Mouse (Mus musculus): ENCODE measurements around the gene Gm20479. TPM values are rescaled to one million over a fixed set of nuclear protein-coding genes. Genes with fewer than 3 reads are reported as not detected.

Gm20479 gene
- total RNA-seq, 2 experiments from 2014 or later: not detected

DNA sequence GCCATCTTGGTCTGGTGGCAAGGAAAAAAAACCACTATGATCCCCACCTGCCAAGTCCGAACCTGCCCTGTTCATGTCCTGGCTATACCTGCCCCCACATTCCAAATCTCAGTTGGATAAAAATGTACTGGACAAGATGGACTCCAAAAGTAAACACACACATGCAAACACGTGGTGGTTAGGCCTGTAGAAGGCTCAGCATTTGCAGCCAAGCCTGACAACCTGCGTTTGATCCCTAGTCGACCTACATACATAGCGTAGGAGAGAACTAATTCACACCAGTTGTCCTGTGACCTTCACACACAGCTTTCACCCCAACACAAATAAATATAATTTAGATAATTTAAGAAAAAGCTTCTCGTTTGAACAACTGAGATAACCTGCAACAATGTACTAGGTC lies 3.5 kb upstream of the Gm20479 start:
- H3K4me3 ChIP-seq: no peak overlapping the region
- TF ChIP-seq CTCF (conservative IDR thresholded peaks at IDR 0.05): no peak
- no peak for DNase-seq (ENCODE audit: low spot score in 2 of 2)
- H3K27ac ChIP-seq: no peak overlapping the region

DNA sequence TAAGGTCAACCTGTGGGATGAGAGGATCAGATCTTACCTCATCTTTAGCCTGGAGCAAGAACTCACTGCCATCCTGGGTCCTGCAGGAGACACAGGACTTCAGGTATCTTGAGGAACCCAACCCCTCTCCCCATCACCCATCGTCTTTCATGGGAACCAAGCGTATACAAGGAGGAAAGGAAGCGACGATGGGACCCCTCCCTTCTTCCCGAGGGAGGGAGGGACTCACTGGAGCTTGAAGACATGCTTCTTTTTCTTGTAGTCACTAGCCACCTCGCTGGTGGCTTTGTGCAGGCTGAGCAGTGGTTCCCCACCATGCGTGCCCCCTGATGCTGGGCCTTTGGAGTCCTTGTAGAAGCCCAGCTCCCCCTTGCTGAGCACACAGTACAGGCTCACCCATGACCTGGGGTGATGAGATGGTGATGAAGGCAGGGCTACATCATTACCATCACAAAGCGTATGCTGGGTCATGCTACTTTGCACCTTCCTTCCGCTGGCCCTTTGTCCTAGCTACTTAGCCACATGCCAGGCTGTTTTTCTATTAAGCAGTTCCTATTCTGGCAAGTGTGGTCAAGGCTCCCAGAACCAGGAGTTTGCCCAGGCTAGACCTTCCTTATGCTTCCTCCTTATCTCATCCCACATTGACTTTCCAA lies 2.6 kb upstream of the Gm20479 start:
- Histone ChIP-seq H3K27ac (no peak overlapping the region), H3K4me3 (no peak overlapping the region)
- no peak for TF ChIP-seq CTCF (conservative IDR thresholded peaks at IDR 0.05)
- no peak for DNase-seq (ENCODE audit: low spot score in 2 of 2)

DNA sequence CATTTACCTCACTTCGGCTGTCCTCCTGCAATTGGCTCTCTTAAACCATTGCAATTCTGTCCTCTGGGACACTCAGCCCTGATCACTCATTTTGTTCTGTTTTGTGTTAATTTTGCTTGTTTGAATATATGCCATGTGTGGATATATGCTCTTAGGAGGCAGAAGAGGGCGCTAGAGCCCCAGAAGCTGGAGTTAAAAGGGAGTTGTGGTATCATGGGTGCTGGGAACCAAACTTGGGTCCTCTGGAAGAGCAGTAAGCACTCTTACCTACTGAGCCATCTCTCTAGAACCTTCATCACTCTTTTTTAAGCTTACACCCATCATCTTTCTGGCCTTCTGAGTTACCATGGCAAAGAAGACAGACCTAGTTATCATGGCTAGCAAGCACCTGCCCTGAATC lies 1.9 kb upstream of the Gm20479 start:
- no peak for DNase-seq (ENCODE audit: low spot score in 2 of 2)
- Histone ChIP-seq H3K4me3 (no peak overlapping the region), H3K27ac (no peak overlapping the region)
- TF ChIP-seq CTCF (conservative IDR thresholded peaks at IDR 0.05): peak; percentile 49

DNA sequence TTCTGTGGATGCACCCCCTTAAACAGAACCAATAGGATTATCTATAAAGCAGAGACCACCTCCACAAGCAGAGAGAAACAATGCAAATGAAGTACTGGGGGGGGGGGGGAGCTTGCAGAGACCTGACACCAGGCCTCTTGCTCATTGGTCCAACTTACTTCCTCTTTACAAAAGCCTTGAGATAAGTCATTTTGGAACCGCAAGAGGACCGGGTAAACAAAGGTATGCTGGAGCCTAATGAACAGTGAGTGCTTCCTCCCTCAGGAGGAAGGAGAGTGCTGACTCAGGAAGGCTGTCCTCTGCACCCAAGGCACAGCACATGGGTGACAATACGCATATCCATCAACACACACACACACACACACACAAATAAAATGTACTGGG lies 368 bp upstream of the Gm20479 start:
- TF ChIP-seq CTCF (conservative IDR thresholded peaks at IDR 0.05): no peak
- Histone ChIP-seq H3K4me3 (no peak overlapping the region), H3K27ac (no peak overlapping the region)
- DNase-seq (ENCODE audit: low spot score in 2 of 2): no peak

DNA sequence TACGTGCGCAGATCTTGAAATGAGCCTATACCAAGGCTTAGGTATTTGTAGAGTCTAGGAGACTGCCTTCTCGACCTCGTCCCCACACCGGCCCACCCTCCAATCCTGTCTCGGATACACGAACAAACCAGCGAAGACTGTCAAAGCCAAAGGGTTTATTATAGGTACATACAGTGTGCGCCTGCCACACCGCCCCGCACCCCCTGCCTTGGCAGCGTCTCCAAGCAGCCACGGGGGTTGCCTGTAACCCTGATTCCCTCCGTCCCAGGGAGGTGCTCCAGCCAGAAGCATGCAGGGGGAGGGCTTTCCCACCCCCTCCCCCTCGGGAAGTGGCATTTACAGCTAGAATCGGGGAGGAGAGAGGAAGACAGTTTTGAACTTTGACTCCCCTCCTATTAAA lies 971 bp downstream of the Gm20479 start:
- DNase-seq (ENCODE audit: low spot score in 2 of 2): no peak
- peak overlapping the region; percentile 62 for H3K27ac ChIP-seq
- no peak for TF ChIP-seq CTCF (conservative IDR thresholded peaks at IDR 0.05)
- H3K4me3 ChIP-seq: peak overlapping the region; percentile 67

DNA sequence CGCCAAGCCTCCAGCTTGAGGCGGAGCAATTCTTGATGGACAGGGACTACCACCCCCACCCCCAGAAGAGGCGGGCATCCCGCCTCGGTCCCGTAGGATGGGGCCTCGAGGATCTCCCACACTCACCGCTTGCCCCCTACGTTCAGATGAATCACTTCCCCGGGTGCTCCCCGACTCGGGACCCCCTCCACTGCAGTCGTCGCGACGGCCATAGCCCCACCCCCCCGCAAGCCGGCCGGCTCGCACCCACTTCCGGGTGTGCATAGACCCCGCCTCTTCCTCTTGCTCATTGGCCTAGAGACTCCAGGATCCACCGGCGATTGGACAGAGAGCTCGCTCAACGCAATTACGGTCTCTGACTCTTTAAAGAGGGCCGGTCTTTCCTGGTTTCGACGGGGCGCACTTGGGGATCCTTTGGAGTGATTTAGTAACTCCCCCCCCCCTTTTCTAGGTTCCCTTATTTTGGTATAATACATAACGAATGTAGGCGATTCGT lies 1.4 kb downstream of the Gm20479 start, which contains the start of gene Shkbp1:
Gene Shkbp1, minus strand, starts transcription at position 275 of the 496 bp plus-strand sequence.
- H3K27ac ChIP-seq: peak within 1 kb of the TSS; percentile 75
- peak within 1 kb of the TSS; percentile 67 for H3K4me3 ChIP-seq
- peak; percentile 75 to 90 for DNase-seq (ENCODE audit: low spot score in 2 of 2)
- no peak for TF ChIP-seq CTCF (conservative IDR thresholded peaks at IDR 0.05)

DNA sequence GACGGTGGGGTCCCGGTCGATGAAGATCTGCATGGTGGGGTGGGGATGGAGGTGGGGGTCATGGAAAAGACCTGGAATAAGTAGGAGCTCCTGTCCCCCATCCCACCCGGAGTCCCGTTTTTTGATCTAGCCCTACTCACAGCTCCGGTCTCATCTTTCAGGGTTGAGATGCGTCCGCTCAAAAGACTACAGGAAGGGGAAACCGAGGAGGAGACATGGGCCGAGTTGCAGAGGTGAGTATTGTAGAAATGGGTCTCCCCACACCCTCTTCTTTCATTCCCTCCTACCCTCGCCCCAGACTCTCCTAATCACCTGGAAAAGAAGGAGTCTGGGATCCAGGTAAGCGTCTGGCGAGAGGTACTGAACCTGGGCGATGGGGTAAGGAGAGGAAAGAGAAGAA lies 2.0 kb downstream of the Gm20479 start:
- no peak for DNase-seq (ENCODE audit: low spot score in 2 of 2)
- Histone ChIP-seq H3K4me3 (peak overlapping the region; percentile 67), H3K27ac (peak overlapping the region; percentile 75; the same call in 1 of the 2 replicates)
- TF ChIP-seq CTCF (conservative IDR thresholded peaks at IDR 0.05): no peak

DNA sequence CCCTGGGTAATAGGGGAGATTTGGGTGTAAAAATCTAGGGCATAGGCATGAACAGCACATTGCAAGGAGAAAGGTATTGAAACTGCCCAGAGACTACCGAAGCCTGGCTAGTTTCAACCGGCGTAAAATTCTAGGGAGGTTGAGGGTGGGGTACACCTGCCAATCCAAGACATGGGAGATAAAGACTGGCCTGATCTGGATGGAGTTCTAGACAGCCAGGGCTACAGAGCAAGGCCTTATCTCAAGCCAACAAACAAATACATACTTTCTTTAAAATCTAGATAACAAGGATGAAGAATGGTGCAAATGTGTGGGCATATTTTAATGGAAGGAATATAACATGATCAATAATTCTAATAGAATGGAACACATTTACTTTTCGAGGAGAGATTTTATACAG lies 2.4 kb downstream of the Gm20479 start:
- no peak for TF ChIP-seq CTCF (conservative IDR thresholded peaks at IDR 0.05)
- H3K4me3 ChIP-seq: peak overlapping the region; percentile 67; the same call in 1 of the 2 replicates
- H3K27ac ChIP-seq: no peak overlapping the region
- DNase-seq (ENCODE audit: low spot score in 2 of 2): no peak

DNA sequence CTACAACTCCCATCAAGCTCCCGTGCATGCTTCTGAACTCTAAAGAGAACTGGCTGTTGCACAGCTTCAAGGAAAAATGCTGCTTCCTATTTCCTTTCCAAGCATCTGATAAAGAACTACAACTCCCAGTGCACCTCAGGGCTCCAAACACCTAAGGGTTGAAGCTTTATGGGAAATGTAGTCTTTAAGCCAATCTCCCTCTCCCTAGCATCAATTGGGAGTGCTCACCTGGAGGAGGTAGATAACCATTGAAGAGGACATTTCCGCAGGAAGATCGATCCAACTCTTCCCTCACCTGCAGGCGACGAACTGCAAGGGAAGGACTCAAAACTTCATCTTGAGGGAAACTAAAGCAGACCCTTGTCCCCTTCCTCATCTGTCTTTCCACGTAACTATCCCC lies 3.1 kb downstream of the Gm20479 start:
- H3K4me3 ChIP-seq: no peak overlapping the region
- no peak overlapping the region for H3K27ac ChIP-seq
- DNase-seq (ENCODE audit: low spot score in 2 of 2): no peak
- no peak for TF ChIP-seq CTCF (conservative IDR thresholded peaks at IDR 0.05)

DNA sequence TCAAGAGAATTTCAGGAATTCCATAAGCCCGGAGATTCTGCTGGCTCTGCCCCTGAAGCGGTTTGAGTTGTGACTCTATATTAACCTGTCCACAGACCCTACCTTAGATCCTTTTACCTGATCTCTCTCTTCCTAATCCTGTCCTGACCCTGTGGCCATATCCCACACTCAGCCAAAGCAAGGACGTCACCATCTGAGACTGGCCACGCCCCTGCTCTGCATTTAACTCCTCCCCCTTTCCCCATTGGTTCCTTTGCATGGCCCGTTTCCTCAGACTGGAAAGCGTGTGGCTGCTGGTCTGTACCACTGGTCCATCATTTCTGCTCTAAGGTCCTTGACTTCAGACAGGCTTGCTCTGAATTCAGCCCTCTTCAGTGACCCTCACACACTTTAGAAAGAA lies 11.8 kb downstream of the Gm20479 start:
- DNase-seq (ENCODE audit: low spot score in 2 of 2): no peak
- no peak for TF ChIP-seq CTCF (conservative IDR thresholded peaks at IDR 0.05)
- Histone ChIP-seq H3K4me3 (no peak overlapping the region), H3K27ac (no peak overlapping the region)

DNA sequence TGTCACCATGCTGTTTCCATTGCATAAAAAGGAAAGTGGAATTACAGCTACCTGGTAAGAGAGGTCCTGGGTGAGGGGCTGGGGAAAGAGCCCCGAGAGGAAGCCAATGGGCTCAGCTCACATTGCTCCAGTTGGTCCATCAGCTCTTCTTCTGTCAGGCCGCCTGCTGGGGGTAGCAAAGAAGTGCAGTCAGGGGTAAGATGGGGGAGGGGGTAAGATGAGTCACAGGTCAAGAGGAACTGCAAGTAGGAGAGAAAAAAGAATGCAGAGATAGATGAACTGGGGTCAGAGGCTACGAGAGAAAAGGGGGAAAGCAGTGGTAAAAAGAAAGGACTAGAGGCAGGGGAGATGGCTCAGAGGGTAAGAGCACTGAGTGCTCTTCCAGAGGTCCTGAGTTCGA lies 14.6 kb downstream of the Gm20479 start:
- Histone ChIP-seq H3K4me3 (no peak overlapping the region), H3K27ac (no peak overlapping the region)
- TF ChIP-seq CTCF (conservative IDR thresholded peaks at IDR 0.05): peak; percentile 51
- DNase-seq (ENCODE audit: low spot score in 2 of 2): no peak

DNA sequence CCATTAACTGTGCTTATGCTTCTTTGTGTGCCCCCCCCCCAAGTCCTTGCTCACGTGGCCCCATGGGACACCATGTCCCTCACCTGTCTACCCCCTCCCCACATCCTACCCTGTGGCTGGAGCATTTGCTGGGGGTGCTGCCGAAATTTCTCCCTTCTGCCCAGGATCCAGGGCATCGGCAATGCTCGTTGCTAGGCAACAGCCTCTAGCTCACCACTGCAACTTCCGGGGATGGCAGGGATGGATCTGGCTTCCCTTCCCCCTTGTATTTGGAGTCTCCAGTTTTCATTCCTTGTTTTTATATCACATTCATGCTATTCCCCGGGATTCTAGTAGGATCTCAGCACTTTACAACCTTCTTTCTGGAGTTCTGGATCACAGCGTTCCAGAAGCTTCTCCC lies 17.7 kb downstream of the Gm20479 start:
- peak overlapping the region; percentile 53 for H3K4me3 ChIP-seq
- TF ChIP-seq CTCF (conservative IDR thresholded peaks at IDR 0.05): no peak
- DNase-seq (ENCODE audit: low spot score in 2 of 2): peak; percentile 60 to 86
- H3K27ac ChIP-seq: peak overlapping the region; percentile 86

DNA sequence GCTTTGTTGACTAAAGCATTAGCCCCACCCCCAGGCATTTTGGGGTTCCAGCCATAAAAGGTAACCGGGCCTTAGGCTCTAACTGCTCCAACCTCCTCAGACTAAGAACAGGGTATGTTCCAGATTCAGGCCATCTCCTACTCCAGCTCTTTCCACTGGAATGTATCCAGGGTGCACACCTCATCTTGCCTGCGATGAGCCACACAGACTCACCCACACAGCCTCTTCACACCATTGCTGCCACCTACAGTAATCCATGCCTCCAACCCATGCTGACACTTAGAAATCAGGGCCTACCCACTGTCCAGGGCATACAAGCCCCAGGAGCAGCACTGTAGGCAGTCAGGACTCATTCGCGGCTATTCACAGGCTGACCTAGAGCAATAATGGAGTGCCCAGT lies 18.1 kb downstream of the Gm20479 start:
- TF ChIP-seq CTCF (conservative IDR thresholded peaks at IDR 0.05): no peak
- no peak for DNase-seq (ENCODE audit: low spot score in 2 of 2)
- H3K27ac ChIP-seq: peak overlapping the region; percentile 86
- peak overlapping the region; percentile 53 for H3K4me3 ChIP-seq

DNA sequence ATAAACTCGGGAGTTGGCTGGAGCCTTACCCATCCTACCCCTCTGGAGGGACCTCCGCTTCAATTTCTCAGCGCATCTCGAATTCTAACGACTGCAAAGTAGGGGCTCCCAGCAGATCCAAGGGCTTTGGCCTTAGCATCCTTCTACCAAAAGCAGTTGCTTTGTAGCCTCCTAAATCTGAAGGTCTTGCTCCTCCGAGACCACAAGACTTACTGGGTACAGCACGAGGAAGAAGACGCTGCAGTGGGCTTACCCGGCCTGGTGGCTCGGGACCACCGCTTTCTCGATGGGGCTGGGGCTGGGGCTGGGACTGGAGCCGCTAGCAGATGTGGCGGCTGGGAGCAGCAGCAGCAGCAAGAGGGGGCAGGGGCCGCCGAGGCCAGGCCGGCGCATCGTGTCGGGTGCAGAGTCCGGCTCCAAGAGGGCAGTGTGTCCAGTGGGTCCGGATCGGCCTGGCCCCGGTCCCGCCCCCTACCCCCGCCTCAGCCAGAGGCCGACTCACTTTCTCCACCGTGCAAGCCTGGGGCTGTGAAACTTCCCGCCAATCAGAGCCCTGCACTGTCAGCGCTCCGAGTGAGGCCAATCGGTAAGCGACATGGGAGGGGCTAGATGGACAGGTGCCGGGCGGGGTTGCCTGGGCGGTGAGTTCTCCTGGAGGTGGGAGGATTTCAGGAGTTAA lies 19.9 kb downstream of the Gm20479 start, which contains the start of gene Ltbp4:
Gene Ltbp4, minus strand, starts transcription at position 518 of the 679 bp plus-strand sequence.
- H3K4me3 ChIP-seq: peak within 1 kb of the TSS; percentile 37
- no peak for DNase-seq (ENCODE audit: low spot score in 2 of 2)
- TF ChIP-seq CTCF (conservative IDR thresholded peaks at IDR 0.05): no peak
- peak within 1 kb of the TSS; percentile 86; the same call in 1 of the 2 replicates for H3K27ac ChIP-seq
